Mouse (Mus musculus): Measurements from ENCODE around the gene Pip4p1. TPM values are rescaled to one million over a fixed set of nuclear protein-coding genes. Genes with fewer than 3 reads are reported as not detected.

The Pip4p1 gene
- polyA plus RNA-seq, 1 experiment from 2014 or later = 56.0 TPM

Other genes starting within 250 kb of the Pip4p1 start
- not detected in 2 replicates for gene Olfr747, start 237.7 kb downstream of the Pip4p1 start, polyA plus RNA-seq (2015; fragmentation: Nextera tagmentation; extraction: Ambion mirVana)
- not detected in 2 replicates for gene Olfr748, start 223.5 kb downstream of the Pip4p1 start, polyA plus RNA-seq (2015; fragmentation: Nextera tagmentation; extraction: Ambion mirVana)
- gene Olfr749, start 185.8 kb downstream of the Pip4p1 start, polyA plus RNA-seq (2015; fragmentation: Nextera tagmentation; extraction: Ambion mirVana) = not detected in 2 replicates
- 59.8 and 63.1 TPM in 2 replicates for gene Ttc5, start 145.3 kb downstream of the Pip4p1 start, polyA plus RNA-seq (2015; fragmentation: Nextera tagmentation; extraction: Ambion mirVana)
- not detected in 2 replicates for gene Ccnb1ip1, start 123.1 kb downstream of the Pip4p1 start, polyA plus RNA-seq (2015; fragmentation: Nextera tagmentation; extraction: Ambion mirVana)
- 52.0 and 52.3 TPM in 2 replicates for gene Parp2, start 123.0 kb downstream of the Pip4p1 start, polyA plus RNA-seq (2015; fragmentation: Nextera tagmentation; extraction: Ambion mirVana)
- 5.0 and 6.2 TPM in 2 replicates for gene Tep1, start 60.3 kb downstream of the Pip4p1 start, polyA plus RNA-seq (2015; fragmentation: Nextera tagmentation; extraction: Ambion mirVana)
- gene Klhl33, start 33.3 kb downstream of the Pip4p1 start, polyA plus RNA-seq (2015; fragmentation: Nextera tagmentation; extraction: Ambion mirVana) = 0.10 and 0.12 TPM in 2 replicates
- gene Osgep, start 6.0 kb downstream of the Pip4p1 start, polyA plus RNA-seq (2015; fragmentation: Nextera tagmentation; extraction: Ambion mirVana) = 145 and 148 TPM in 2 replicates
- gene Apex1, start 5.9 kb downstream of the Pip4p1 start, polyA plus RNA-seq (2015; fragmentation: Nextera tagmentation; extraction: Ambion mirVana) = 188 TPM in 2 replicates
- gene Pnp, start 226 bp upstream of the Pip4p1 start, polyA plus RNA-seq (2015; fragmentation: Nextera tagmentation; extraction: Ambion mirVana) = 52.0 and 54.8 TPM in 2 replicates
- gene Gm49342, start 13.7 kb upstream of the Pip4p1 start, polyA plus RNA-seq (2015; fragmentation: Nextera tagmentation; extraction: Ambion mirVana) = not detected in 2 replicates
- gene Pnp2, start 25.1 kb upstream of the Pip4p1 start, polyA plus RNA-seq (2015; fragmentation: Nextera tagmentation; extraction: Ambion mirVana) = 0.31 and 0.54 TPM in 2 replicates
- gene Rnase10, start 76.9 kb upstream of the Pip4p1 start, polyA plus RNA-seq (2015; fragmentation: Nextera tagmentation; extraction: Ambion mirVana) = 0.09 and 0.22 TPM in 2 replicates
- not detected in 2 replicates for gene Rnase9, start 111.0 kb upstream of the Pip4p1 start, polyA plus RNA-seq (2015; fragmentation: Nextera tagmentation; extraction: Ambion mirVana)
- gene Rnase11, start 119.3 kb upstream of the Pip4p1 start, polyA plus RNA-seq (2015; fragmentation: Nextera tagmentation; extraction: Ambion mirVana) = not detected in 2 replicates
- gene Rnase12, start 126.8 kb upstream of the Pip4p1 start, polyA plus RNA-seq (2015; fragmentation: Nextera tagmentation; extraction: Ambion mirVana) = not detected in 2 replicates
- not detected in 2 replicates for gene Olfr750, start 143.6 kb upstream of the Pip4p1 start, polyA plus RNA-seq (2015; fragmentation: Nextera tagmentation; extraction: Ambion mirVana)
- 68.6 and 83.1 TPM in 2 replicates for gene Rnase4, start 160.2 kb upstream of the Pip4p1 start, polyA plus RNA-seq (2015; fragmentation: Nextera tagmentation; extraction: Ambion mirVana)
- gene Ang, start 160.3 kb upstream of the Pip4p1 start, polyA plus RNA-seq (2015; fragmentation: Nextera tagmentation; extraction: Ambion mirVana) = 10.1 and 10.5 TPM in 2 replicates
- gene Eddm3b, start 183.6 kb upstream of the Pip4p1 start, polyA plus RNA-seq (2015; fragmentation: Nextera tagmentation; extraction: Ambion mirVana) = not detected in 2 replicates
- gene Rnase6, start 193.1 kb upstream of the Pip4p1 start, polyA plus RNA-seq (2015; fragmentation: Nextera tagmentation; extraction: Ambion mirVana) = 0.58 and 1.6 TPM in 2 replicates
- gene Rnase1, start 215.9 kb upstream of the Pip4p1 start, polyA plus RNA-seq (2015; fragmentation: Nextera tagmentation; extraction: Ambion mirVana) = 2.2 and 3.3 TPM in 2 replicates
- gene Rnase2b, start 231.4 kb upstream of the Pip4p1 start, polyA plus RNA-seq (2015; fragmentation: Nextera tagmentation; extraction: Ambion mirVana) = not detected in 2 replicates

All from limb, embryonic 15.5 days (tissue).